Mouse (Mus musculus) ES-E14 (cell line): ENCODE data around the gene Ess2. TPM values are rescaled to one million over a fixed set of nuclear protein-coding genes. Genes with fewer than 3 reads are reported as not detected.

Experiments used
- DNase-seq: peaks from one replicate; pipeline ENCODE4 v3.0.0-alpha.2; 2013; ENCODE audit warnings: low read depth, low spot score
- H3K27ac ChIP-seq: 2 replicates; pipeline ENCODE4 v1.5.1; 2012; ENCODE audit warnings: low read depth, mild to moderate bottlenecking, low read length, moderate library complexity, mixed read lengths; ENCODE audit not compliant: poor library complexity, insufficient read depth, severe bottlenecking
- H3K36me3 ChIP-seq: 2 replicates; pipeline ENCODE4 v1.6.1; 2012; ENCODE audit warnings: mild to moderate bottlenecking, low read length, moderate library complexity, mixed read lengths; ENCODE audit not compliant: control insufficient read depth, poor library complexity, insufficient read depth, severe bottlenecking
- H3K4me1 ChIP-seq, 2 experiments: fragments of 150-350 bp in 1 of 2; sonication (generic) in 1 of 2; 2 replicates each; pipeline ENCODE4 v1.6.1; 2012; ENCODE audit warnings: low read length in 2 of 2, mild to moderate bottlenecking in 1 of 2, mixed read lengths in 1 of 2; ENCODE audit not compliant: control insufficient read depth in 2 of 2, insufficient read depth in 2 of 2, poor library complexity in 1 of 2
- H3K4me3 ChIP-seq, 2 experiments: fragments of 150-350 bp in 1 of 2; sonication (generic) in 1 of 2; 2 replicates each; pipeline ENCODE4 v1.5.1; 2012; ENCODE audit warnings: low read length in 2 of 2, low read depth in 1 of 2, mild to moderate bottlenecking in 1 of 2, mixed read lengths in 1 of 2; ENCODE audit not compliant: insufficient read depth in 1 of 2, poor library complexity in 1 of 2, severe bottlenecking in 1 of 2
- H3K9ac ChIP-seq: 2 replicates; pipeline ENCODE4 v1.6.1; 2012; ENCODE audit warnings: low read depth, mild to moderate bottlenecking, low read length, mixed read lengths; ENCODE audit not compliant: poor library complexity, insufficient read depth, severe bottlenecking
- H3K9me3 ChIP-seq: fragments of 150-350 bp; sonication (generic); 2 replicates; pipeline ENCODE4 v1.6.1; 2012; ENCODE audit warnings: low read depth, mild to moderate bottlenecking, low read length; ENCODE audit not compliant: control insufficient read depth, insufficient read depth
- CHD2 ChIP-seq: IDR thresholded peaks from 2 replicates; pipeline ENCODE4 v1.6.1; 2014; ENCODE audit warnings: mild to moderate bottlenecking, low read depth, low read length, inconsistent platforms
- HCFC1 ChIP-seq: IDR thresholded peaks from 2 replicates; pipeline ENCODE4 v1.6.1; 2012; ENCODE audit warnings: low read length, inconsistent platforms, borderline replicate concordance; ENCODE audit not compliant: insufficient read depth
- MAFK ChIP-seq: IDR thresholded peaks from 2 replicates; pipeline ENCODE4 v1.6.1; 2014; ENCODE audit warnings: mild to moderate bottlenecking, low read depth, low read length, inconsistent platforms; ENCODE audit not compliant: insufficient read depth
- ZC3H11A ChIP-seq: IDR thresholded peaks from 2 replicates; pipeline ENCODE4 v1.6.1; 2012; ENCODE audit warnings: low read depth, mild to moderate bottlenecking, inconsistent platforms, low read length, borderline replicate concordance
- ZNF384 ChIP-seq: IDR thresholded peaks from 2 replicates; pipeline ENCODE4 v1.6.1; 2012; ENCODE audit warnings: low read depth, low read length, inconsistent platforms
- in situ Hi-C, 2 experiments: fragments of 600-800 bp; cut with MboI; formaldehyde crosslinking; loops; one replicate each; pipeline ENCODE4 v1.15.1; 2025; ENCODE audit warnings: low sequenced_read_pairs in 2 of 2, inconsistent platforms in 1 of 2; ENCODE audit not compliant: unreplicated experiment in 2 of 2
- total RNA-seq: library from RNA; depleted of rRNA; stranded (reverse); fragments of 300-350 nt; gene quantifications from 2 replicates; pipeline ENCODE4 v1.2.3, GENCODE M21; 2012

Ess2 gene
- total RNA-seq, 1 experiment: 27.2 TPM

DNA sequence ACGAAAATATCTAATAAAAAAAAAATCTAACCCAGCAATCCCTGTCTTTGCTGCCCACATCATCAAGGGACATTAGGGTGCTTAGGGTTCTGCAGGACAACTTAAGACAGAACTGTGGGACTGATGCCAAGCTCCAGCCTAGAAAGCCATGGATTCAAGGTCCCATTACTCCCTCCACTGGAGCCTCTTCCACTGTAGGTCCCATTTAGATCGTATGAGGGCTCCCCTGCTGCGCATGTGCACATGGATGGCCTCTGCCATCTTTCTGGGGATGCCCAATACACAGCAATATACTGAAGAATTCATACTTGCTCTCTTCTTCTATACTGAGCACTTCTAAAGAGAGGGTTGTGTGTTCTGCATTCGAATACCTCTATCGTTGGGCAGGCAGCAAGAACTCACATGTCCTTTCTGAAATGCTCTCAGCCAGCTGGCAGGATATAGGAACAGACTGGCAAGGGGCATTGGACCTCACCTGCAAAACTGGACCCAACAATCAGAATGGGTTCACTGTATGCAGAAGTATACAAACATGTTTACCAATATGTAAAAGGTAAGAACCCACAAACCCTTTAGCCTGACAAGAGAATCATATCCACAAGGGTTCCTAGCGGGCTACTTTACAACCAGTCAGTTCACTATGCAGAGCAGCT, 21.3 kb downstream of the Ess2 start:
- Histone ChIP-seq H3K36me3 (peaks cover 4% of the 10 kb centered on the region; the same call in 1 of the 2 replicates), H3K4me3 (no peak overlapping the region), H3K27ac (no peak overlapping the region), H3K9me3 (no peaks in the 10 kb centered on the region), H3K4me1 (peaks cover 1 to 4% of the 10 kb centered on the region in 2 experiments; a peak in 1 of 4 replicates), H3K9ac (no peak overlapping the region)
- in situ Hi-C loops: no loop called here
- TF ChIP-seq MAFK (no peak), ZC3H11A (no peak), CHD2 (no peak), HCFC1 (no peak), ZNF384 (no peak)
- DNase-seq: no peak

DNA sequence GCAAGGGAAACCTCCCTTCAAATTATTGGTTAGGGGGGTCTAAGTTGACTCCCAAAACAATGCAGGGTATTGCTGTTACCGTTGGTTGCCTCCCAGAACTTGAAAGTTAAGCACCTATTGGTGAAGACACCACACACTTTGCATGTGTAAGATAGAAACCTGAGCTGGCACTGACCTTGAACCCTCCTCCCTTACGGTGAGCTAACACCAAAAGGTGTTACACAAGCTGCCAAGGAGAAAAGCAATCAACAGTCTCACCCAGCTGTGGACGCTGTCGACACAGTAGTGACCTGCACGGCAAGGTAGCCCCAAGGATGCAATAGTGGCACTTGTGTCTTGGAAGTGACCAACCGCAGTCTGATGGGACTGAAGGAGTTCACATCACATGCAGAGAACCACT, 27.0 kb downstream of the Ess2 start:
- H3K36me3 ChIP-seq: peaks cover 8% of the 10 kb centered on the region
- H3K27ac ChIP-seq: no peak overlapping the region; the same call in 1 of the 2 replicates
- peaks cover 6 to 14% of the 10 kb centered on the region in 2 experiments; a peak in 2 of 4 replicates for H3K4me1 ChIP-seq
- no peak for DNase-seq
- no peak overlapping the region for H3K9ac ChIP-seq
- in situ Hi-C loops: no loop called here
- no peak overlapping the region for H3K4me3 ChIP-seq
- H3K9me3 ChIP-seq: no peaks in the 10 kb centered on the region
- no peak for TF ChIP-seq MAFK
- TF ChIP-seq ZC3H11A: no peak
- TF ChIP-seq ZNF384: no peak
- no peak for TF ChIP-seq HCFC1
- TF ChIP-seq CHD2: no peak

DNA sequence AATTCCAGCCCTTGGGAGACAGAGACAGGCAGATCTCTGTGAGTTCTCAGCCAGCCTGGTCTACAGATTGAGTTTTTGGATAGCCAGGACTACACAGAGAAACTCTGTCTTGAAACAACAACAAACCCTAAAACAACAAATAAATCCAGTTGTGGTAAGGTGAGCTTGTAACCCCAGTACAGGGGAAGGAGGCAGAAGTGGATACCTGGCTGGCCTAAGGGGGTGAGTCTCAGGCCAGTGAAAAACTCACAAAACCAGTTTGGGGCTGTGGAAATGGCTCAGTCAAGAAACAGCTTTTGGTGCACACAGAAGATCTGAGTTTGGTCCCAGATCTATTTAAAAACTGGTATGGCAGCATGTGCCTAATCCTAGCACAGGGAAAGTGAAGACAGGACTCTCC, 29.0 kb downstream of the Ess2 start:
- Histone ChIP-seq H3K4me1 (peaks cover 6 to 14% of the 10 kb centered on the region in 2 experiments; a peak in 2 of 4 replicates), H3K4me3 (no peak overlapping the region), H3K36me3 (peaks cover 8% of the 10 kb centered on the region), H3K27ac (no peak overlapping the region), H3K9me3 (no peaks in the 10 kb centered on the region), H3K9ac (no peak overlapping the region)
- TF ChIP-seq ZC3H11A: no peak
- TF ChIP-seq HCFC1: no peak
- no peak for TF ChIP-seq MAFK
- TF ChIP-seq ZNF384: no peak
- TF ChIP-seq CHD2: no peak
- in situ Hi-C loops: no loop called here
- DNase-seq: no peak

DNA sequence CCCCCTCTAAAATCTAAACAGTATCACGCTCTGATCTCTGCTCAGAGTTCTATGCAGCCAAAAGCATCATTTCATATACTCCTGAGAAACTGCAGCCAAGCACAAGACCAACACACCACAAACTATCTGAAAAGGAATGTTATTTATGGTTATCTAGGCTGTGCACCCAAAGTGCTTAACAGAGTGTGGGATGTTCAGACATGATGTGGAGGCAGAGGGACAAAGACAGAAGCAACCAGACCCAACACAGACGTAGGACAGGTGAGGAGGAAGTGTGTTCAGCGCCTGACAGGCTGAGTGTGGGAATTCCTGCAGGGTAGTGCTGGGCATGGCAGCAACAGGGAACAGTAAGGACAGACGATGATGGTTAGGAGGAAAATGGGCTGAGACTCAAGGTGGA, 31.6 kb downstream of the Ess2 start:
- Histone ChIP-seq H3K9me3 (no peaks in the 10 kb centered on the region), H3K36me3 (peaks cover 8% of the 10 kb centered on the region), H3K9ac (no peak overlapping the region), H3K4me3 (no peak overlapping the region), H3K4me1 (peaks cover 5 to 11% of the 10 kb centered on the region in 2 experiments; a peak in 2 of 4 replicates), H3K27ac (no peak overlapping the region)
- no peak for TF ChIP-seq MAFK
- no peak for TF ChIP-seq HCFC1
- TF ChIP-seq ZNF384: no peak
- no peak for TF ChIP-seq CHD2
- TF ChIP-seq ZC3H11A: no peak
- no peak for DNase-seq
- in situ Hi-C loops: no loop called here
